Comparison of ENCODE assay signal across 20 mouse cellular contexts in genomic region chr10:28414823-28415222, GRCm38 (mm10).
DNase-seq lines count a peak whose midpoint lies in the region; ATAC-seq and TF ChIP-seq lines count a peak whose summit lies in the region.
"Had no signal": no experiment of that assay in that cellular context is flagged by ENCODE, and none has a peak within 500 bp of the region (broad histone marks: within the 10 kb centered on the region; RNA-seq: fewer than 3 reads in every experiment).

No protein-coding gene starts in this region.

- no peaks in the 10 kb centered on the region for H3K27me3 ChIP-seq in hindbrain, embryonic 11.5 days (ENCODE audit: control insufficient read depth, insufficient read depth, low read length)
- no peaks in the 10 kb centered on the region for H3K27me3 ChIP-seq in hindbrain, postnatal 0 days (ENCODE audit: insufficient read depth, low read length)
- no peaks in the 10 kb centered on the region for H3K27me3 ChIP-seq in midbrain, embryonic 13.5 days
- H3K27me3 ChIP-seq in midbrain, postnatal 0 days (ENCODE audit: insufficient read depth, low read length) = no peaks in the 10 kb centered on the region
- H3K27me3 ChIP-seq: CH12.LX; embryonic facial prominence, embryonic 13.5 days; hindbrain, embryonic 13.5 days; Patski had no signal

- DNase-seq in hindbrain, embryonic 11.5 days (ENCODE audit: low spot score) = peak; percentile 3
- DNase-seq in hindbrain, postnatal 0 days (ENCODE audit: low spot score) = no peak
- no peak for DNase-seq in midbrain, postnatal 0 days (ENCODE audit: low spot score)
- DNase-seq in retina, postnatal 1 day = peak; percentile 5
- DNase-seq in retina, embryonic 14.5 days (ENCODE audit: low spot score) = no peak
- DNase-seq: adrenal gland, postnatal 25 days; cerebellum, adult 18-20 months; cerebellum, adult 9-11 months; cerebellum, postnatal 36 days; gastrocnemius, adult 2 months; gastrocnemius, postnatal 25 days; heart, postnatal 10 days; heart, postnatal 4 days had no signal

- H3K9me3 ChIP-seq in hindbrain, embryonic 11.5 days (ENCODE audit: control insufficient read depth, low read length) = no peaks in the 10 kb centered on the region
- H3K9me3 ChIP-seq in hindbrain, postnatal 0 days (ENCODE audit: low read length) = no peaks in the 10 kb centered on the region
- no peaks in the 10 kb centered on the region for H3K9me3 ChIP-seq in midbrain, embryonic 13.5 days
- no peaks in the 10 kb centered on the region for H3K9me3 ChIP-seq in midbrain, postnatal 0 days (ENCODE audit: low read length)
- H3K9me3 ChIP-seq: embryonic facial prominence, embryonic 13.5 days; hindbrain, embryonic 13.5 days had no signal

- H3K4me2 ChIP-seq in hindbrain, embryonic 11.5 days (replicated peaks; ENCODE audit: low read depth, low read length) = no peak overlapping the region
- H3K4me2 ChIP-seq in hindbrain, postnatal 0 days (ENCODE audit: low read depth, low read length) = no peak overlapping the region
- H3K4me2 ChIP-seq in midbrain, embryonic 13.5 days (replicated peaks) = no peak overlapping the region
- no peak overlapping the region for H3K4me2 ChIP-seq in midbrain, postnatal 0 days (ENCODE audit: low read depth, low read length, poor library complexity, severe bottlenecking)
- H3K4me2 ChIP-seq: embryonic facial prominence, embryonic 13.5 days; hindbrain, embryonic 13.5 days had no signal

- H3K4me3 ChIP-seq in hindbrain, embryonic 11.5 days (ENCODE audit: low read depth, low read length) = no peak overlapping the region
- H3K4me3 ChIP-seq in hindbrain, postnatal 0 days (ENCODE audit: low read length) = no peak overlapping the region
- H3K4me3 ChIP-seq in midbrain, embryonic 13.5 days (replicated peaks) = no peak overlapping the region
- H3K4me3 ChIP-seq in midbrain, postnatal 0 days (ENCODE audit: low read depth, low read length) = no peak overlapping the region
- H3K4me3 ChIP-seq: embryonic facial prominence, embryonic 13.5 days; gastrocnemius, adult 2 months; hindbrain, embryonic 13.5 days had no signal

- ATAC-seq in hindbrain, embryonic 11.5 days (ENCODE audit: low FRiP score) = peak; percentile 51; the same call in 1 of the 2 replicates
- no peak for ATAC-seq in hindbrain, postnatal 0 days
- ATAC-seq in midbrain, embryonic 13.5 days = peak; percentile 73
- ATAC-seq in midbrain, postnatal 0 days (ENCODE audit: low FRiP score) = no peak
- ATAC-seq: activated CD4-positive, CD25-positive, alpha-beta regulatory T cell, adult 4 months; forebrain, embryonic 14.5 days; Patski had no signal

- no peak overlapping the region for H3K27ac ChIP-seq in hindbrain, embryonic 11.5 days (ENCODE audit: low read depth, low read length)
- no peak overlapping the region for H3K27ac ChIP-seq in hindbrain, postnatal 0 days
- no peak overlapping the region for H3K27ac ChIP-seq in midbrain, embryonic 13.5 days
- no peak overlapping the region for H3K27ac ChIP-seq in midbrain, postnatal 0 days (ENCODE audit: low read depth, low read length)
- H3K27ac ChIP-seq: embryonic facial prominence, embryonic 13.5 days; gastrocnemius, adult 2 months; hindbrain, embryonic 13.5 days had no signal

- 58% methylated on average over 4 of the region's 4 CpGs for WGBS in hindbrain, embryonic 11.5 days
- 49% methylated on average over 4 of the region's 4 CpGs for WGBS in hindbrain, postnatal 0 days
- 60% methylated on average over 4 of the region's 4 CpGs for whole genome bisulfite sequencing in midbrain, embryonic 13.5 days
- WGBS in midbrain, postnatal 0 days = 58% methylated on average over 4 of the region's 4 CpGs

- TF ChIP-seq CTCF in hindbrain, postnatal 0 days (IDR thresholded peaks at IDR 0.05; ENCODE audit: low read depth) = no peak
- no peak for TF ChIP-seq CTCF in midbrain, postnatal 0 days (IDR thresholded peaks at IDR 0.05)

- H3K36me3 ChIP-seq in hindbrain, embryonic 11.5 days (ENCODE audit: control insufficient read depth, insufficient read depth, low read length) = no peaks in the 10 kb centered on the region
- no peaks in the 10 kb centered on the region for H3K36me3 ChIP-seq in hindbrain, postnatal 0 days (ENCODE audit: insufficient read depth, low read length)
- no peaks in the 10 kb centered on the region for H3K36me3 ChIP-seq in midbrain, embryonic 13.5 days
- no peaks in the 10 kb centered on the region for H3K36me3 ChIP-seq in midbrain, postnatal 0 days (ENCODE audit: insufficient read depth, low read length)
- H3K36me3 ChIP-seq: embryonic facial prominence, embryonic 13.5 days; hindbrain, embryonic 13.5 days had no signal

- H3K9ac ChIP-seq in hindbrain, embryonic 11.5 days (ENCODE audit: low read depth, low read length) = no peak overlapping the region
- no peak overlapping the region for H3K9ac ChIP-seq in hindbrain, postnatal 0 days (replicated peaks; ENCODE audit: low read length)
- H3K9ac ChIP-seq in midbrain, embryonic 13.5 days (replicated peaks) = no peak overlapping the region
- no peak overlapping the region for H3K9ac ChIP-seq in midbrain, postnatal 0 days (replicated peaks; ENCODE audit: low read length, poor library complexity, severe bottlenecking)
- H3K9ac ChIP-seq: embryonic facial prominence, embryonic 13.5 days; hindbrain, embryonic 13.5 days had no signal

- H3K4me1 ChIP-seq in hindbrain, embryonic 11.5 days (replicated peaks; ENCODE audit: control insufficient read depth, insufficient read depth, low read length) = no peaks in the 10 kb centered on the region
- no peaks in the 10 kb centered on the region for H3K4me1 ChIP-seq in hindbrain, postnatal 0 days (ENCODE audit: insufficient read depth, low read length)
- H3K4me1 ChIP-seq in midbrain, embryonic 13.5 days (replicated peaks) = peaks cover 7% of the 10 kb centered on the region; the same call in 1 of the 2 replicates
- no peaks in the 10 kb centered on the region for H3K4me1 ChIP-seq in midbrain, postnatal 0 days (ENCODE audit: insufficient read depth, low read length)
- H3K4me1 ChIP-seq: embryonic facial prominence, embryonic 13.5 days had no signal

Comparison
In these comparisons a context has a peak if more than half of its experiments do, and no peak if none do; other contexts are left out.
1. ATAC-seq: peak in hindbrain, embryonic 11.5 days (single experiment) and midbrain, embryonic 13.5 days (single experiment); none in hindbrain, postnatal 0 days (single experiment) and midbrain, postnatal 0 days (single experiment).
2. DNase-seq: peak in hindbrain, embryonic 11.5 days (single experiment) and retina, postnatal 1 day (single experiment); none in hindbrain, postnatal 0 days (single experiment), midbrain, postnatal 0 days (single experiment) and retina, embryonic 14.5 days (single experiment).